Mouse (Mus musculus): ENCODE data around the gene Pigg.

Pigg gene

DNA sequence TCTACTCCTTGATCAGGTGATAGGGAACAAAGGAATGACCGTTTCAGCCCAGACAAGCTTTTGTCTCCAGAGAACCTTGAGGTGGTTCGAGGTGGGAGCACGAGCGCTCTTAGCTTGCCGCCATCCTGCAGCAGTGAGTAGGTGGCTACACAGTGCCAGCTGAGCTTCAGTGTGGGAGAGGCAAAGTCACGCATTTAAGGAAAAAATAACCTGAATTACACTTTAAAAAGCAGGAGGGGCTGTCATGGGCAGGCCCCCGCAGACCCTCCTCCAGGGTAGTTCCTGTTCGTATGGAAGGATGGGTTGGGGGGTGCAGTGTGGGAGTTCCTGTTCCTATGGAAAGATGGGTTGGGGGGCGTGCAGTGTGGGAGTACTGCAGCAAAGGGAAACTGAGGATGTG, 47.1 kb downstream of the Pigg start:
- peak; percentile 71 for DNase-seq

GRCm38 (mm10) chr5:108360211-108360610, 47.8 kb downstream of the Pigg start:
- DNase-seq, result no peak

- no peak for DNase-seq
These were observed 49.9 kb downstream of the Pigg start for GRCm38 (mm10) chr5:108362330-108362729.

GRCm38 (mm10) chr5:108366328-108366983, 54.0 kb downstream of the Pigg start:
- DNase-seq, result peak; percentile 65

DNA sequence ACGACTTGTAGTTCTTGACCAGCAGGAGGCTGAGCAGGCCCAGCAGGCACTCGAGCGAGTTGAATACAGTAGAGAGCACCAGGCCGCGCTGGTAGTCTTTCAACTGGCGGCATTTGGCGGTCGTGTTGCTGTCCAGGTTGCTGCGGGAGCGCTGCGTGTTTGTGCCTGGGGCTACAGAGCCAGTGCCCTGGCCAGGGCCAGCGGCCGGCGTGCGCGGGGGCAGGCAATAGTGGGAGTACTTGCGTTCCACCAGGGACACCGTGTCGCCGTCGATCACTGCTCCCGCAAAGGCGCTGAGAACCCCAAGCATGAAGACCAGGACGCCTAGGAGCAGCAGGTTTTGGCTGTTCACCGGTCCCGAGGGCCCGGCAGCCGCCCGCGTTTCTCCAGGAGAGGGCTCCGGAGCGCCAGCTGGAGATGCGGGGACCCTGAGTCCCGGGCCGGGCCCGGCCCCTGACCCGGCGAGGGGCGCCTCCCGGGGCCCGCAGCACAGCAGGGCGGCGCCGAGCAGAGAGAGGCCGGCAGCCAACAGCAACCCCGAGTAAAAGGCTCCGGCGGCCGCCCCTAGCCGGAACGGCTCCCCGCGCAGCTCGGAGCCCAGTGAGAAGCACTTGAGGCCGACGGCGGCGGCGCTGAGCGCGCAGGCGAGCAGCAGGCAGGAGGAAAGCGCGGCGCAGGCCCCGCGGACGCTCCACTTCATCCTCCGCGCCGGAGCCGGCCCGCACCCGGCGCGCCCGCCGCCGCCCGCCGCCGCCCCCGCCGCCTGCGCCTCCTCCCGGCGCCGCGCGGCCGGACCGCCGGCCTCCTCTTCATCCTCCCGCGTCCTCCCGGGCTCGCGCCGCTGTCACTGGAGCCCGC, 54.8 kb downstream of the Pigg start:
- DNase-seq, result peak; percentile 64

DNA sequence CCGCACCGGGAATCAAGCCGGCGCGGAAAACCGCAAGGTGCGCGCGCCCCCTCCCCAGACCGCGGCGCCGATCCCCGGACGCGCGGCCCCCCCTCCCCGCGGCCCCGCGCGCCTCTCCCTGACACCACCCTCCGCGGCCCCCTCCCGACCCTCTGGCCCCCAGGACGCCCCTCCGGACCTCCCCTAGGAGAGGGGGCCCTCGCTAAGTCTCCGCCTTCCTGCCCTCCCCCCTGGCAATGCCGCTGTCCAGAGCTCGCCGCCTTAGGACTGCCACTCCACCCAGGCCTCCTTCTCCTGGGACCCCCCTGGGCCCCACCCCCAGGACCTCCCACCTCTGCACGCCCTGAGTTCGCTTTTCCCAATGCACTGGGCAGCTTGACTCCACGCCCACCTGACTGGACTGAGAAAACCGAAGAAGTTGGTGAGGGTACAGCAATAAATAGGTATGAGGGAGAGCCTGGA, 55.5 kb downstream of the Pigg start, which contains the start of gene Gm42517:
TSS of gene Gm42517 (minus strand) at position 52 of the 462 bp plus-strand sequence.
- peak; percentile 46 for DNase-seq

- DNase-seq, result no peak
These were observed 56.0 kb downstream of the Pigg start for GRCm38 (mm10) chr5:108368446-108368845.

DNA sequence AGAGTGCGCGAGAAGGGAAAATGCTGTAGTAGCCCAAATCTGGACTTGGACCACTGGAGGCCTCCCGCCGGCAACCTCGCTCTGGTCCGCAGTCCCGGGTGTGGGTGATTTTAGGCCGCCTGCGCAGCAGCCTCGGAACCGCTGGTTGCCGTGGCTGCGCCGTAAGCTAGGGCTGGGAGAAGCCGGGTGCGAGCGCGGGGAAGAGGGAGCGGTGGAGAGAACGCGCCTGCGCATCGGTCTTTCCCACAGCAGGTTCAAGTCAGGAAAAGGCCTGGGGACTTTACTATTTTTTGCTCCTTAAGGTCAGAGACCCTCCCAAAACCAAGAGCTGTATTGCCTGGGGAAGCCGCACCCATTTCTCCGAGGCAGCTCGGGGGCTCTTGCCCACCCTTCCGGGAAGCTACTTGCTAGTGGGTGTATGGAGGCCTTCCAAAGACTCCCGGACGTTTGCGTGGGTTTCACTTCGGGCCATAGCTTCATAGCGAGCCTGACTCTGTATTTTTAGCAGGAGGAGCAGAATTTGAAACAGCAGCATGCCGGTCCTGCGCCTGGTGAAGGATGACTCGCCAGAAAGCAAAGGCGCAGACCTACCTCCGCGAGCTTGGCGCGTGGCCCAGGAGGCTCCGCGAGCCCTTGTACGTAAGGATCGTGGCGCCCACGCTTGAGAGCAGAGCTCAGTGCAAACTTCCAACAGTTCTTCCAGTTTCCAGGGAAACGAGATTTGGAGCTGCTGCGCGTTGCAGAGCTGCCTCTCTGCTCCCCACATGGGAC, 56.6 kb downstream of the Pigg start:
- peak; percentile 91 for DNase-seq

DNA sequence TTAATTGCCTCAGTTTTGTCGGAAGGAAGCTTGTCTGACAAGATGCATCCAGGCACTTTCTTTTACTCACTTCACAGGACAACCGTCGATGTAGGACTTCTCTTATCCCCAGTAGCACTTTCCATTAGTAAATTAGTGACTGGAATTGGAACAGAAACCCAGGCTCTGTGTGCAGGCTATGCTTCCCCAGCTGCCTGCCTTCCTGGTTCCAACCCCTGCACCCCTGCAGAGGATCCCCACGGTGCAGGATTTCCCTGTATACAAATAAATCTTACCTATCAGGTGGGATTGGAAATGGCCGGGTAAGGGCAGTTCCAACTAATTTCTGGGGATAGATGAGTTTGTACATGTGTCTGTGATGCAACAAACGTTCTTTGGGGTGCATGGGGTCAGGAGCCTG, 57.6 kb downstream of the Pigg start:
- no peak for DNase-seq

GRCm38 (mm10) chr5:108374079-108374478, 61.7 kb downstream of the Pigg start:
- no peak for DNase-seq

GRCm38 (mm10) chr5:108376059-108376458, 63.6 kb downstream of the Pigg start:
- no peak for DNase-seq

- no peak for DNase-seq
These were observed 65.9 kb downstream of the Pigg start for GRCm38 (mm10) chr5:108378346-108378745.

DNA sequence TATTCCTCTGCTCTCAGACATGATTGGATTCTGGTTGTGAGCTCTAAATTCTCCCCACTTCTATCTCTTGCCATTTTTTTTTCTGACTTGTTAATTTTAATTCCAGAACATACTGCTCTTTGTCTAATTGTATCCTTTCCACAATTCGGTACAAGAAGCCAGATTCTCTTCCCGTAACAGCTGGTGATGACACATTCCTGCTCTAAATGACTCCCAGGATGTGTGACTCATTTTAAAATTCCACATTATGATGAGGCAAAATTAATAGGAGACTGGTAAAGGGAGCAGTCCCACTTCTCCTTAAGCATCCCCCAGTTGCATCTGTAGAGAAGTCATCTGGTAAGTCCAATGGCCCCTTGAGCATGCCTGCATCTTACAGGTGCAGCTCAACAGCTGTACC, 73.2 kb downstream of the Pigg start:
- DNase-seq, result peak; percentile 27

DNA sequence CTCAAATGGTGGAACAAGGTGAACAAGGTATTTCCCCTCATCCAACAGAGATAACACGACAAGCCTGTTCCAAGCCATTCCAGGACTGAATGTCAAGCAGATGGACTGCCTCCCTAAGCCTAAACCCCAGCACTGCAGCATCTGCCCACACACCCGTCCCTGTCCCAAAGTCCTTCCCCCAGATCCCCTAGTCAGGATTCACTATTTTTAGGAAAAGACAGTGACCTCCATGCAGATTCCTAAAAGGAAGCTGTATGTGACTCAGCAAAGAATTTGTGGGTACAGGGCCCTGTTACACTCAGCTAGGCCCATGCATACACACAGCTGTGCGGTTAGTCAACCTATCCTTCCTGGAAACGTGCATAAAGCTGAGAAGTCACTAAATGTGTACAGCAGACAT, 74.0 kb downstream of the Pigg start:
- no peak for DNase-seq

GRCm38 (mm10) chr5:108388201-108388600, 75.8 kb downstream of the Pigg start, which contains the start of gene Pde6b:
Pde6b (plus strand) TSS chr5:108388391.
- DNase-seq, result no peak

DNA sequence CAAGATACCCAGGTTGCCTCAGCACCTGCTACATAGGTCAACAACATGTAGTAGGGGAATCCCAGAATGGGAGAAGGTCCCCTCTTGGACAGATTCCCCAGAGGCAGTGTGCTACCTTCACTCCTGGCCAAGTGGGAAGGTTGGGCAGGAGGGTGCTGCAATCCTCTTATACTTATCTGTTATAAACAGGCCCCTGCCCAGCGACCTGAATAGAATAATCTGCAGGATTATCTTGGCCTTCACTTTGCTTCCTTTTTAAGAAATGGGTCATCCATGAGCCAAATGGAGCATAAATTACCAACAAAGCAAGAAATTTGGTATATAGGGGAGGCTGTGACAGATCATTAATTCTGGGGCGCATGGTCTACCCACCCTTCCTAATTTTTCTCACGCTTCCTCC, 77.3 kb downstream of the Pigg start:
- no peak for DNase-seq

Data from right cerebral cortex, postnatal 25 days (tissue).